Mouse (Mus musculus) hindbrain, embryonic 16.5 days (tissue): Measurements from ENCODE around the gene Pnpla2. TPM values are rescaled to one million over a fixed set of nuclear protein-coding genes. Genes with fewer than 3 reads are reported as not detected.

Experiments
- ATAC-seq: fragments of 200-750 bp; cut with Nextera tagmentation; 2 replicates; pipeline ENCODE4 v1.8.0; 2017; ENCODE audit warnings: moderate TSS enrichment, moderate library complexity
- H3K27ac ChIP-seq: fragments of 300-500 bp; sonication (generic); 2 replicates; pipeline ENCODE4 v1.5.1; 2014; ENCODE audit warnings: low read depth, mild to moderate bottlenecking, control low read depth, low read length, moderate library complexity
- H3K27me3 ChIP-seq: fragments of 300-500 bp; sonication (generic); replicated peaks from 2 replicates; pipeline ENCODE4 v1.6.1; 2014; ENCODE audit warnings: low read length; ENCODE audit not compliant: control insufficient read depth, insufficient read depth
- H3K36me3 ChIP-seq: fragments of 300-500 bp; sonication (generic); 2 replicates; pipeline ENCODE4 v1.6.1; 2014; ENCODE audit warnings: mild to moderate bottlenecking, low read length, moderate library complexity, mixed read lengths; ENCODE audit not compliant: control insufficient read depth, insufficient read depth
- H3K4me1 ChIP-seq: fragments of 300-500 bp; sonication (generic); 2 replicates; pipeline ENCODE4 v1.6.1; 2014; ENCODE audit warnings: low read depth, low read length; ENCODE audit not compliant: control insufficient read depth, insufficient read depth
- H3K4me2 ChIP-seq: fragments of 300-500 bp; sonication (generic); 2 replicates; pipeline ENCODE4 v1.6.1; 2014; ENCODE audit warnings: mild to moderate bottlenecking, low read length, control low read depth, moderate library complexity
- H3K4me3 ChIP-seq: fragments of 300-500 bp; sonication (generic); 2 replicates; pipeline ENCODE4 v1.5.1; 2014; ENCODE audit warnings: mild to moderate bottlenecking, low read length, control low read depth, moderate library complexity
- H3K9ac ChIP-seq: fragments of 300-500 bp; sonication (generic); 2 replicates; pipeline ENCODE4 v1.6.1; 2014; ENCODE audit warnings: low read depth, mild to moderate bottlenecking, control low read depth, low read length, moderate library complexity
- H3K9me3 ChIP-seq: fragments of 300-500 bp; sonication (generic); 2 replicates; pipeline ENCODE4 v1.6.1; 2014; ENCODE audit warnings: mild to moderate bottlenecking, low read length, moderate library complexity; ENCODE audit not compliant: control insufficient read depth
- WGBS: fragments of 180-500 bp; shearing (Covaris S2); extraction: QIAGEN DNeasy Blood & Tissue Kit; methylation state at CpG from one replicate; pipeline ENCODE4 v1.1.7; 2014; 5-methylcytosine and 5-hydroxymethylcytosine counted together
- polyA plus RNA-seq: library from polyadenylated mRNA; unstranded; fragments of >200 nt; fragmentation: Nextera tagmentation; extraction: Ambion mirVana; gene quantifications from 2 replicates; pipeline ENCODE4 v1.2.1, GENCODE M21; 2015

The Pnpla2 gene
- polyA plus RNA-seq, 1 experiment from 2014 or later, result 20.9 TPM

- 0 out of 2 replicates have a peak overlapping the region, but pooled peaks have one; percentile 28 for H3K9ac ChIP-seq
- 66% methylated on average over 5 of the region's 5 CpGs for WGBS
- no peak overlapping the region for H3K4me3 ChIP-seq
- H3K4me2 ChIP-seq, result no peak overlapping the region
- no peak overlapping the region for H3K27ac ChIP-seq
- no peaks in the 10 kb centered on the region for H3K27me3 ChIP-seq
- H3K9me3 ChIP-seq, result no peaks in the 10 kb centered on the region
- H3K4me1 ChIP-seq, result peaks cover 36% of the 10 kb centered on the region
- no peaks in the 10 kb centered on the region for H3K36me3 ChIP-seq
- ATAC-seq, result no peak
These were observed 29.5 kb downstream of the Pnpla2 start for GRCm38 (mm10) chr7:141484186-141485120.

- no peaks in the 10 kb centered on the region for H3K36me3 ChIP-seq
- 80% methylated on average over 2 of the region's 2 CpGs for WGBS
- H3K9me3 ChIP-seq, result no peaks in the 10 kb centered on the region
- no peaks in the 10 kb centered on the region for H3K27me3 ChIP-seq
- no peak for ATAC-seq
- H3K4me1 ChIP-seq, result peaks cover 36% of the 10 kb centered on the region
- no peak overlapping the region for H3K27ac ChIP-seq
- no peak overlapping the region for H3K9ac ChIP-seq
- no peak overlapping the region for H3K4me3 ChIP-seq
- H3K4me2 ChIP-seq, result no peak overlapping the region
These were observed 30.2 kb downstream of the Pnpla2 start for GRCm38 (mm10) chr7:141485186-141485585.

- H3K4me2 ChIP-seq, result no peak overlapping the region
- ATAC-seq, result peak; percentile 11; the same call in 1 of the 2 replicates
- H3K4me1 ChIP-seq, result peaks cover 36% of the 10 kb centered on the region
- no peak overlapping the region for H3K4me3 ChIP-seq
- H3K9ac ChIP-seq, result no peak overlapping the region
- no peaks in the 10 kb centered on the region for H3K9me3 ChIP-seq
- 71% methylated on average over 2 of the region's 2 CpGs for WGBS
- no peaks in the 10 kb centered on the region for H3K27me3 ChIP-seq
- H3K27ac ChIP-seq, result no peak overlapping the region
- H3K36me3 ChIP-seq, result no peaks in the 10 kb centered on the region
These were observed 30.6 kb downstream of the Pnpla2 start for GRCm38 (mm10) chr7:141485606-141486005.

GRCm38 (mm10) chr7:141486239-141486638 lies 31.2 kb downstream of the Pnpla2 start:
- no peak for ATAC-seq

GRCm38 (mm10) chr7:141487141-141487540 lies 32.1 kb downstream of the Pnpla2 start:
- Histone ChIP-seq H3K9ac (no peak overlapping the region), H3K27ac (no peak overlapping the region)
- WGBS, result 71% methylated on average over 7 of the region's 7 CpGs

More at GRCm38 (mm10) chr7:141486239-141486638, 31.2 kb downstream of the Pnpla2 start:
- Histone ChIP-seq H3K9ac (no peak overlapping the region), H3K4me3 (no peak overlapping the region), H3K4me2 (no peak overlapping the region), H3K4me1 (peaks cover 30% of the 10 kb centered on the region), H3K27me3 (no peaks in the 10 kb centered on the region), H3K27ac (no peak overlapping the region), H3K9me3 (no peaks in the 10 kb centered on the region), H3K36me3 (no peaks in the 10 kb centered on the region)
- 88% methylated on average over 1 of the region's 1 CpGs for WGBS

GRCm38 (mm10) chr7:141491151-141491550 lies 36.2 kb downstream of the Pnpla2 start:
- ATAC-seq, result no peak
- no peaks in the 10 kb centered on the region for H3K9me3 ChIP-seq
- no peak overlapping the region for H3K27ac ChIP-seq
- peaks cover 5% of the 10 kb centered on the region; the same call in 1 of the 2 replicates for H3K36me3 ChIP-seq
- no peak overlapping the region for H3K4me3 ChIP-seq
- H3K27me3 ChIP-seq, result no peaks in the 10 kb centered on the region
- H3K9ac ChIP-seq, result no peak overlapping the region
- peaks cover 3% of the 10 kb centered on the region; the same call in 1 of the 2 replicates for H3K4me1 ChIP-seq
- H3K4me2 ChIP-seq, result no peak overlapping the region
- 88% methylated on average over 2 of the region's 2 CpGs for WGBS

More at GRCm38 (mm10) chr7:141487141-141487540, 32.1 kb downstream of the Pnpla2 start:
- no peaks in the 10 kb centered on the region for H3K9me3 ChIP-seq
- H3K27me3 ChIP-seq, result no peaks in the 10 kb centered on the region
- H3K4me2 ChIP-seq, result no peak overlapping the region
- ATAC-seq, result no peak
- no peak overlapping the region for H3K4me3 ChIP-seq
- H3K36me3 ChIP-seq, result no peaks in the 10 kb centered on the region
- H3K4me1 ChIP-seq, result peaks cover 24% of the 10 kb centered on the region

GRCm38 (mm10) chr7:141492738-141493137 lies 37.7 kb downstream of the Pnpla2 start:
- Histone ChIP-seq H3K4me3 (no peak overlapping the region), H3K27ac (no peak overlapping the region), H3K9me3 (no peaks in the 10 kb centered on the region), H3K4me2 (no peak overlapping the region), H3K9ac (no peak overlapping the region), H3K4me1 (no peaks in the 10 kb centered on the region), H3K36me3 (peaks cover 5% of the 10 kb centered on the region; the same call in 1 of the 2 replicates), H3K27me3 (no peaks in the 10 kb centered on the region)
- no peak for ATAC-seq
- 89% methylated on average over 5 of the region's 5 CpGs for WGBS

GRCm38 (mm10) chr7:141493729-141494128 lies 38.7 kb downstream of the Pnpla2 start:
- H3K27me3 ChIP-seq, result no peaks in the 10 kb centered on the region
- WGBS, result 89% methylated on average over 1 of the region's 1 CpGs
- no peaks in the 10 kb centered on the region for H3K4me1 ChIP-seq
- H3K4me3 ChIP-seq, result no peak overlapping the region
- no peaks in the 10 kb centered on the region for H3K9me3 ChIP-seq
- no peak overlapping the region for H3K4me2 ChIP-seq
- no peak for ATAC-seq
- peaks cover 5% of the 10 kb centered on the region; the same call in 1 of the 2 replicates for H3K36me3 ChIP-seq
- H3K9ac ChIP-seq, result no peak overlapping the region
- no peak overlapping the region for H3K27ac ChIP-seq

GRCm38 (mm10) chr7:141495379-141495778 lies 40.4 kb downstream of the Pnpla2 start:
- Histone ChIP-seq H3K4me2 (no peak overlapping the region), H3K9me3 (no peaks in the 10 kb centered on the region), H3K4me3 (no peak overlapping the region), H3K27me3 (no peaks in the 10 kb centered on the region), H3K9ac (no peak overlapping the region), H3K27ac (no peak overlapping the region), H3K36me3 (peaks cover 5% of the 10 kb centered on the region; the same call in 1 of the 2 replicates), H3K4me1 (no peaks in the 10 kb centered on the region)
- 81% methylated on average over 2 of the region's 2 CpGs for WGBS
- ATAC-seq, result no peak
